Mouse (Mus musculus): ENCODE results near the gene Adcyap1. TPM values are rescaled to one million over a fixed set of nuclear protein-coding genes. Genes with fewer than 3 reads are reported as not detected.

Adcyap1 gene
- not detected for polyA plus RNA-seq (2017; shearing (Covaris generic))

GRCm38 (mm10) chr17:93198717-93199116, at the start of gene Adcyap1:
Adcyap1 (plus strand) TSS chr17:93199017.

